Mouse (Mus musculus): ENCODE results near the gene Tacc2.
"Not testable (repeated sequence)": the region's sequence is repeated elsewhere in the genome, so short reads cannot be mapped to it uniquely, and the experiment has no call there.

The Tacc2 gene

GRCm38 (mm10) chr7:130650621-130651020 lies 73.4 kb downstream of the Tacc2 start:
- no peak for DNase-seq (ENCODE audit: low spot score)

- no peak for DNase-seq (ENCODE audit: low spot score)
Observed at GRCm38 (mm10) chr7:130653036-130653555, 75.9 kb downstream of the Tacc2 start.

GRCm38 (mm10) chr7:130654562-130654961 lies 77.3 kb downstream of the Tacc2 start:
- peak; percentile 77 for DNase-seq (ENCODE audit: low spot score)

GRCm38 (mm10) chr7:130656965-130657364 lies 79.7 kb downstream of the Tacc2 start:
- DNase-seq (ENCODE audit: low spot score): no peak

- DNase-seq (ENCODE audit: low spot score): peak; percentile 58
Observed at GRCm38 (mm10) chr7:130657751-130658150, 80.5 kb downstream of the Tacc2 start.

DNA sequence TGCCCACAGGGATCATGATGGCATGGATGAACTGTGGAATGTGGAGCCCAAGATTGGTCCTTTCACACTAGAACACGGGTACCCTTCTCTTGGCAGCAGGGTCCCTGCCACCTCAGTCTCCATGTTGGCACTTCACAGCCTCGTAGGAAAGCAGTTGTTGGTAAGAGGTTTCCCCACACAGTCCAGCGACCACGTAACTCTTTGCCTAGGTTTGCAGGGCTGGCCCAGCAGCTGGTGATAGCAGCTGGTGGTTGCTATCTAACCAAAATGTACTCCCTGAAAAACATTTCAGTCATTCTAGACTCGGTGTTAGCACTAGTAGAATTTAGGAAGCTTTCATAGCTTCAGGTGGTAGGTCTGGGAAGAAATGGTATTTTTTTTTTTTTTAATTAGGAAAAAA lies 81.9 kb downstream of the Tacc2 start:
- DNase-seq (ENCODE audit: low spot score): no peak

GRCm38 (mm10) chr7:130662250-130662649 lies 85.0 kb downstream of the Tacc2 start:
- DNase-seq (ENCODE audit: low spot score): no peak

GRCm38 (mm10) chr7:130662869-130663268 lies 85.6 kb downstream of the Tacc2 start:
- no peak for DNase-seq (ENCODE audit: low spot score)

GRCm38 (mm10) chr7:130664037-130664436 lies 86.8 kb downstream of the Tacc2 start:
- DNase-seq (ENCODE audit: low spot score): no peak

DNA sequence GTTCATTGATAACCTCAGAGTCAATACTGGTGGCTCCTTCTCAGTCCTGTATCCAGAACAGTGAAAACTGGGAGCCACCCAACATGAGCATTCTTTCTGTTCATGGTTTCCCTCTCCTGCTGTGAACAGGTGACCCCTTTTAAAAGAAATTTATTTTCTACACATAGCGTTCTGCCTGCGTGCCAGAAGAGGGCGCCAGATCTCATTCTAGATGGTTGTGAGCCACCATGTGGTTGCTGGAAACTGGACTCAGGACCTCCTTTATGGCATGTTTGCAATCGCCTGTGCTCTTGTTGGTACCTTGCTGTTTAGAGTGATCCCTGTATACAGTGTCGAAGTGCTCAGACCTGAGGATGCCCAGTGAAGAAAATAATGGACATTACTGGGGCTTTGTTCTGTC lies 87.4 kb downstream of the Tacc2 start:
- DNase-seq (ENCODE audit: low spot score): no peak

- no peak for DNase-seq (ENCODE audit: low spot score)
Observed at GRCm38 (mm10) chr7:130665358-130665757, 88.1 kb downstream of the Tacc2 start.

- not testable (repeated sequence) for DNase-seq (ENCODE audit: low spot score)
Observed at GRCm38 (mm10) chr7:130668013-130668412, 90.8 kb downstream of the Tacc2 start.

DNA sequence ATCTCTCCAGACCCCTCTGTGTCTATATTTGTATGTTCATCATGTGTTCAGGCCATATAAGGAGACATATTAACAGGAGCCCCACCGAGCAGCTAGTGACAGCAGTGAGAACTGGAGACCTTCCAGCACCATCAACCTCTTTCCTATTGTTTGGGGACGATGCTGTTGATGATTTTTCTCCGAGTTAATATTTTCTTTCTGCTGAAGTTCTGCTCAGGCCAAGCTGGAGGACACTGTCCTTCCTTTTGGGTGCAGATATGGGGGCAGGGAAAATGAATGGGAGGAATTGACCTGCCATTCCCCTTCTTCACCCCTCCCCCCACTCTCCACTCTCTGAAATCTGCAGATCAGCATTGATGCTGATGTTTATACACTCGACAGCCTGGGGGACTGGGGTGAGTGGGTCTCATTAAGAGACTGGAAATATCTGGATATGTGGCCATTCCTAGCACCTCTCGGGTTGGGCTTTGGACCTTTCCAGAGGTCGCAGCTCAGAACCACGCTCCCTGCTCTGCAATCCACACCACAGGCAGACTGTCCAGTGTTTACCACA lies 91.6 kb downstream of the Tacc2 start:
- no peak for DNase-seq (ENCODE audit: low spot score)

DNA sequence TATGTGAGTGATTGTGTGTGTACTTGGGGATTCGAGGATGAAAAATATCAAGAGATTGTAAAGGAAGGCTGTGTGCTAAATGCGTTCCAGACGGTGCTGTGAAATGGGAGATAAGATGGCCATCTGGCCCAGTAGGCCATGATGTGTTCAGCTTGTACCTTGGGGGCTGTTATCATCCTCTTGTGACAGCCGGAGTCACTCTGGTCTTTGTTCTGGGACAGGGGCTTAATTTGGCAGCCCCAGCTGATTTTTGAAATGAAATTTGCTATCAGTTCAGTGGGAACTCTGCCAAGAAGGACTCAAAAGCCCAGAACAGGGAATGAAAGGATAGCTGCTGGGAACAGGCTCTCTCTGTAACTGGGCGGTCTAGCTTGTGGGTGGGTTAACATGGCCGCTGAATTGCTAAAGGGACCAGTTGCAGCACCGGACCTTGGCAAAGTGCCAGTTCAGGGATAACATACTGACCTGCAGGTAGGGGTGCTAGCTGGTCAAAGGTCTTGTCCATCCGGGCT lies 92.2 kb downstream of the Tacc2 start:
- no peak for DNase-seq (ENCODE audit: low spot score)

- no peak for DNase-seq (ENCODE audit: low spot score)
Observed at GRCm38 (mm10) chr7:130670358-130670757, 93.1 kb downstream of the Tacc2 start.

DNA sequence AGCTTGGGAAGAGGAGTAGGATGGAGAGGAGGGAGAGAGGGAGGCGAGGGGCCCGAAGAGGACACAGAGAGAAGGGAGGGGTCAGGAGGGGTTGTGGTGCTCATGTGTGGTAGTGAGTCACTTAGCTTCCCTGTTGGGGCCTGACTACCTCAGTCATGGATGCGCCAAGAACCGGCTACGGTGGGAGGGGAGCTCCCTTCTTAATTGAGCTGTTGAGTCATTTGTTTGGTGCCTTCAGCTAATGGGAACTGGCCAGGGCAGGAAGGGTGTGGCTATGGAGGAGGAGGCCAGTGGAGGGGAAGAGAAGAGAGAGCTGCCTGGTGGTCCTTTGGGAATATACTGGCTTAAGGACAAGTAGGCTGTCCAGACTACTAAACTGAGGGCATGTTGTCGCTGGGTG lies 94.1 kb downstream of the Tacc2 start:
- peak; percentile 52 for DNase-seq (ENCODE audit: low spot score)

GRCm38 (mm10) chr7:130673169-130674033 lies 96.2 kb downstream of the Tacc2 start:
- peak; percentile 34 for DNase-seq (ENCODE audit: low spot score)

DNA sequence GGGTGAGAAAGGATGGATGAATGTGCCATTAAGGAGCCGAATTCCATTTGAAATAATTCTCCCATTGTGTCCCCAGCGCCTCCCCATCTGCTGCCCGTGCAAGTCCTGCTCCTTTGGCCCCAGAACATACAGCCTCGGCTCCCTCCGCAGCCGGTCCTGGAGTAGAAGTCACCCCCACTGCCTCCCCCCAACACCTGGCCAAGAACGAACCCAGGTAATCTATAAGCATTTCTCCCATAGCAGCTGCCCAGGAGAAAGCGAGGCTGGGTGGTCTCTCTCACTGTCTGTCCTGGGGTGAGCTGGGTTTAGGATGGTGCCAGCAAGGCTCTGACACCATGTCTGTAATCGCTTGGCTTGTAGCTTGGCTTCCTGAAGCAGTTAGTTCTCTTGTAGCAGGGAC lies 97.3 kb downstream of the Tacc2 start:
- DNase-seq (ENCODE audit: low spot score): no peak

GRCm38 (mm10) chr7:130676885-130677540 lies 99.8 kb downstream of the Tacc2 start:
- DNase-seq (ENCODE audit: low spot score): no peak

- no peak for DNase-seq (ENCODE audit: low spot score)
Observed at GRCm38 (mm10) chr7:130677541-130678274, 100.5 kb downstream of the Tacc2 start.

DNA sequence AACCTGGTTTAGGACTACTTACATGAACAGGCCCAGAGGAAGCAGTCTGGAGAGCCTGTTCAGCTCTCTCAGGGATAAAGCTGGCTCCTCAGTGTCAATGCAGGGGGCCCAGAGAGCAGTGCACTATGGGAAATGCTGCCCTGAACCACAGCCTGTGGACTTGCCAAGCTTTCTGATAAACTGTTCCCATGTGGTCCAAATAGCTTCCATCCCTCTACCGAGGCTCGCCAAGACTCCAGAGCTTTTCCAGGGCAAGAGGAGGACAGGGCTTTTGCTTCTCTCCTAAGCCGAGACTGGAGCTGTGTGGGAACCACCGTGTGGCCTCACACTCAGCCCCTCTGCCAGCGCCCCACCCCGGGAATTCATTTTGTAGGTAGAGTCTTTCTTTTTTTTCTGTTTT lies 101.2 kb downstream of the Tacc2 start:
- DNase-seq (ENCODE audit: low spot score): no peak

- DNase-seq (ENCODE audit: low spot score): peak; percentile 49
Observed at GRCm38 (mm10) chr7:130681798-130682197, 104.6 kb downstream of the Tacc2 start.

All from ovary, adult 18-20 months (tissue).